Mouse (Mus musculus) intestine, embryonic 15.5 days (tissue): ENCODE results near the gene Rnf111. TPM values are rescaled to one million over a fixed set of nuclear protein-coding genes. Genes with fewer than 3 reads are reported as not detected.

Source experiments
- ATAC-seq: fragments of 200-750 bp; cut with Nextera tagmentation; 2 replicates; pipeline ENCODE4 v1.8.0; 2017; ENCODE audit warnings: moderate TSS enrichment, moderate library complexity
- H3K27ac ChIP-seq: fragments of 300-500 bp; sonication (generic); 2 replicates; pipeline ENCODE4 v1.5.1; 2015; ENCODE audit warnings: mild to moderate bottlenecking, inconsistent platforms
- H3K27me3 ChIP-seq: fragments of 300-500 bp; sonication (generic); replicated peaks from 2 replicates; pipeline ENCODE4 v1.6.1; 2015; ENCODE audit warnings: inconsistent platforms
- H3K36me3 ChIP-seq: fragments of 300-500 bp; sonication (generic); 2 replicates; pipeline ENCODE4 v1.6.1; 2015; ENCODE audit warnings: inconsistent platforms
- H3K4me1 ChIP-seq: fragments of 300-500 bp; sonication (generic); replicated peaks from 2 replicates; pipeline ENCODE4 v1.6.1; 2015; ENCODE audit warnings: inconsistent platforms
- H3K4me2 ChIP-seq: fragments of 300-500 bp; sonication (generic); replicated peaks from 2 replicates; pipeline ENCODE4 v1.6.1; 2015; ENCODE audit warnings: mild to moderate bottlenecking, inconsistent platforms
- H3K4me3 ChIP-seq: fragments of 300-500 bp; sonication (generic); replicated peaks from 2 replicates; pipeline ENCODE4 v1.5.1; 2015; ENCODE audit warnings: inconsistent platforms
- H3K9ac ChIP-seq: fragments of 300-500 bp; sonication (generic); 2 replicates; pipeline ENCODE4 v1.6.1; 2015; ENCODE audit warnings: inconsistent platforms
- H3K9me3 ChIP-seq: fragments of 300-500 bp; sonication (generic); 2 replicates; pipeline ENCODE4 v1.6.1; 2016; ENCODE audit warnings: inconsistent platforms
- WGBS: fragments of 180-500 bp; shearing (Covaris S2); methylation state at CpG from one replicate; pipeline ENCODE4 v1.1.7; 2015; 5-methylcytosine and 5-hydroxymethylcytosine counted together
- polyA plus RNA-seq: library from polyadenylated mRNA; unstranded; fragments of >200 nt; fragmentation: Nextera tagmentation; extraction: Ambion mirVana; gene quantifications from 2 replicates; pipeline ENCODE4 v1.2.1, GENCODE M21; 2015

Rnf111 gene
- polyA plus RNA-seq, 1 experiment from 2014 or later = 24.2 TPM

- H3K4me2 ChIP-seq = no peak overlapping the region
- ATAC-seq = no peak
- H3K4me3 ChIP-seq = no peak overlapping the region
- H3K9me3 ChIP-seq = no peaks in the 10 kb centered on the region
- H3K36me3 ChIP-seq = no peaks in the 10 kb centered on the region
- H3K27me3 ChIP-seq = no peaks in the 10 kb centered on the region
- no peak overlapping the region for H3K9ac ChIP-seq
- H3K27ac ChIP-seq = no peak overlapping the region
- 90% methylated on average over 3 of the region's 3 CpGs for WGBS
- no peaks in the 10 kb centered on the region for H3K4me1 ChIP-seq
These were observed 20.3 kb upstream of the Rnf111 start for GRCm38 (mm10) chr9:70523813-70524212.

GRCm38 (mm10) chr9:70520651-70521050 is 17.1 kb upstream of the Rnf111 start:
- no peak overlapping the region for H3K4me3 ChIP-seq
- H3K27ac ChIP-seq = no peak overlapping the region
- ATAC-seq = no peak
- no peak overlapping the region for H3K9ac ChIP-seq
- no peak overlapping the region for H3K4me2 ChIP-seq
- no peaks in the 10 kb centered on the region for H3K27me3 ChIP-seq
- H3K9me3 ChIP-seq = no peaks in the 10 kb centered on the region
- H3K36me3 ChIP-seq = no peaks in the 10 kb centered on the region
- 79% methylated on average over 3 of the region's 3 CpGs for WGBS
- no peaks in the 10 kb centered on the region for H3K4me1 ChIP-seq

GRCm38 (mm10) chr9:70511681-70512080 is 8.2 kb upstream of the Rnf111 start:
- 76% methylated on average over 7 of the region's 7 CpGs for WGBS
- no peaks in the 10 kb centered on the region for H3K36me3 ChIP-seq
- no peak overlapping the region for H3K4me2 ChIP-seq
- no peaks in the 10 kb centered on the region for H3K27me3 ChIP-seq
- no peaks in the 10 kb centered on the region for H3K9me3 ChIP-seq
- ATAC-seq = no peak
- no peak overlapping the region for H3K27ac ChIP-seq
- H3K4me3 ChIP-seq = no peak overlapping the region
- no peak overlapping the region for H3K9ac ChIP-seq
- no peaks in the 10 kb centered on the region for H3K4me1 ChIP-seq

- no peak overlapping the region for H3K4me2 ChIP-seq
- H3K36me3 ChIP-seq = no peaks in the 10 kb centered on the region
- H3K9ac ChIP-seq = no peak overlapping the region
- no peak overlapping the region for H3K27ac ChIP-seq
- ATAC-seq = no peak
- no peaks in the 10 kb centered on the region for H3K9me3 ChIP-seq
- no peak overlapping the region for H3K4me3 ChIP-seq
- H3K4me1 ChIP-seq = no peaks in the 10 kb centered on the region
- 55% methylated on average over 10 of the region's 10 CpGs for WGBS
- no peaks in the 10 kb centered on the region for H3K27me3 ChIP-seq
These were observed 7.6 kb upstream of the Rnf111 start for GRCm38 (mm10) chr9:70510998-70511583.

- no peaks in the 10 kb centered on the region for H3K27me3 ChIP-seq
- H3K36me3 ChIP-seq = no peaks in the 10 kb centered on the region
- H3K9ac ChIP-seq = no peak overlapping the region
- no peak overlapping the region for H3K4me3 ChIP-seq
- H3K27ac ChIP-seq = no peak overlapping the region
- no peak for ATAC-seq
- WGBS = 64% methylated on average over 4 of the region's 4 CpGs
- no peaks in the 10 kb centered on the region for H3K4me1 ChIP-seq
- no peak overlapping the region for H3K4me2 ChIP-seq
- H3K9me3 ChIP-seq = no peaks in the 10 kb centered on the region
These were observed 6.5 kb upstream of the Rnf111 start for GRCm38 (mm10) chr9:70509906-70510525.

GRCm38 (mm10) chr9:70506787-70507186 is 3.3 kb upstream of the Rnf111 start:
- Histone ChIP-seq H3K27ac (no peak overlapping the region), H3K4me2 (no peak overlapping the region), H3K36me3 (no peaks in the 10 kb centered on the region), H3K4me1 (0 out of 2 replicates have a peak, but pooled peaks cover 2% of the 10 kb centered on the region), H3K9me3 (no peaks in the 10 kb centered on the region), H3K4me3 (no peak overlapping the region), H3K9ac (no peak overlapping the region), H3K27me3 (no peaks in the 10 kb centered on the region)
- 70% methylated on average over 8 of the region's 8 CpGs for WGBS
- ATAC-seq = no peak

- no peaks in the 10 kb centered on the region for H3K9me3 ChIP-seq
- WGBS = 69% methylated on average over 2 of the region's 2 CpGs
- H3K4me2 ChIP-seq = no peak overlapping the region
- ATAC-seq = no peak
- no peak overlapping the region for H3K4me3 ChIP-seq
- H3K36me3 ChIP-seq = no peaks in the 10 kb centered on the region
- H3K4me1 ChIP-seq = 0 out of 2 replicates have a peak, but pooled peaks cover 2% of the 10 kb centered on the region
- no peak overlapping the region for H3K27ac ChIP-seq
- no peak overlapping the region for H3K9ac ChIP-seq
- H3K27me3 ChIP-seq = no peaks in the 10 kb centered on the region
These were observed 2.7 kb upstream of the Rnf111 start for GRCm38 (mm10) chr9:70506186-70506585.

- Histone ChIP-seq H3K36me3 (no peaks in the 10 kb centered on the region), H3K4me1 (0 out of 2 replicates have a peak, but pooled peaks cover 2% of the 10 kb centered on the region), H3K4me2 (peak overlapping the region; percentile 50), H3K9me3 (no peaks in the 10 kb centered on the region), H3K27ac (peak overlapping the region; percentile 98), H3K9ac (peak overlapping the region; percentile 96), H3K4me3 (peak overlapping the region; percentile 97), H3K27me3 (no peaks in the 10 kb centered on the region)
- ATAC-seq = peak; percentile 94
- under 1% methylated on average over 48 of the region's 70 CpGs for WGBS
These were observed 416 bp downstream of the Rnf111 start for GRCm38 (mm10) chr9:70503015-70503603.

GRCm38 (mm10) chr9:70502284-70503014 is 1.1 kb downstream of the Rnf111 start:
- Histone ChIP-seq H3K27ac (peak overlapping the region; percentile 98), H3K4me2 (peak overlapping the region; percentile 50), H3K36me3 (no peaks in the 10 kb centered on the region), H3K9me3 (no peaks in the 10 kb centered on the region), H3K9ac (peak overlapping the region; percentile 96), H3K27me3 (no peaks in the 10 kb centered on the region), H3K4me1 (0 out of 2 replicates have a peak, but pooled peaks cover 2% of the 10 kb centered on the region), H3K4me3 (peak overlapping the region; percentile 97)
- no peak for ATAC-seq
- 30% methylated on average over 10 of the region's 10 CpGs for whole genome bisulfite sequencing

- Histone ChIP-seq H3K36me3 (no peaks in the 10 kb centered on the region), H3K9me3 (no peaks in the 10 kb centered on the region), H3K4me2 (no peak overlapping the region), H3K27me3 (no peaks in the 10 kb centered on the region), H3K27ac (no peak overlapping the region), H3K4me3 (no peak overlapping the region), H3K4me1 (no peaks in the 10 kb centered on the region), H3K9ac (no peak overlapping the region)
- ATAC-seq = no peak
These were observed 6.5 kb downstream of the Rnf111 start for GRCm38 (mm10) chr9:70496990-70497389.

GRCm38 (mm10) chr9:70493038-70493437 is 10.5 kb downstream of the Rnf111 start:
- H3K36me3 ChIP-seq = 0 out of 2 replicates have a peak, but pooled peaks cover 3% of the 10 kb centered on the region
- no peaks in the 10 kb centered on the region for H3K27me3 ChIP-seq
- H3K27ac ChIP-seq = no peak overlapping the region
- no peak overlapping the region for H3K4me2 ChIP-seq
- H3K9me3 ChIP-seq = no peaks in the 10 kb centered on the region
- WGBS = 94% methylated on average over 2 of the region's 2 CpGs
- ATAC-seq = no peak
- H3K9ac ChIP-seq = no peak overlapping the region
- no peak overlapping the region for H3K4me3 ChIP-seq
- no peaks in the 10 kb centered on the region for H3K4me1 ChIP-seq

- Histone ChIP-seq H3K9ac (no peak overlapping the region), H3K36me3 (0 out of 2 replicates have a peak, but pooled peaks cover 3% of the 10 kb centered on the region), H3K4me3 (no peak overlapping the region), H3K27me3 (no peaks in the 10 kb centered on the region), H3K4me2 (no peak overlapping the region), H3K27ac (no peak overlapping the region), H3K4me1 (no peaks in the 10 kb centered on the region), H3K9me3 (no peaks in the 10 kb centered on the region)
- WGBS = 92% methylated on average over 1 of the region's 1 CpGs
- no peak for ATAC-seq
These were observed 12.3 kb downstream of the Rnf111 start for GRCm38 (mm10) chr9:70491176-70491575.
